Mouse (Mus musculus): ENCODE measurements around the gene Bicd2. TPM values are rescaled to one million over a fixed set of nuclear protein-coding genes. Genes with fewer than 3 reads are reported as not detected.
A peak's percentile ranks its signal among the peaks of the same experiment; 100 is the strongest.

The Bicd2 gene
- polyA plus RNA-seq, 1 experiment from 2014 or later, result 37.1 TPM

DNA sequence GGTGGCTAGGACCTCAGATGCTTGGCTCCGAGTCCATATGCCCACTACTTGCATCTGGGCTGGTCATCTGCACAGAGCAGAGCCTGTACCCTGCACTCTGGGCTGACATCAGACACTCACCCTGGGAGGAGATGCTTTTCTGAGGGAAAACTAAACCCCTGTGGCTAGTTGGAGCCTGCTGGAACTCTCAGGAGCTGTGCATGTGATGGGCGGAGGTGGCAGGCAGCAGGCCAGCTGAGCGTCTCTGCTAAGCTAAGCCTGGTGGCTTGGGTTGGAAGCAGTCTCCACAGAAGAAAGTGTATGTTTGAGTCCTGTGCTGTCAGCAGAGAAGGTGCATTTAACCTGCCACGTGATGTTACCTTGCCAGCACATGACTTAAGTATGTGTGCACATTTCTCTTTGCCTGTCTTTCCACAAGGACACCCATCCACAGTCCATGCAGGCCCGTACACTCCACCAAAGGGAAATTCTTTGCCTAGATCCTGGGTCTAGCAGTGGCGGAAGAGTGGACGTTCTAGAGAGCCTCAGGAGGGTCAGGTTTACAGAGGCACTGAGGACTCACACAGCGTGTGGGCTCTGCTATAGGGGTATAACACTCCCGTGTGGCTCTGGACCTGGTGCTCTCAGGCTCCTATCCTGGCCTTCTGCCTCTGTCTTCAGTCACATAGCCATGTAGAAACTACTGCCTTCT is 31.1 kb downstream of the Bicd2 start:
- no peak overlapping the region for H3K27ac ChIP-seq (ENCODE audit: low read depth, low read length)
- no peaks in the 10 kb centered on the region for H3K9me3 ChIP-seq (ENCODE audit: control insufficient read depth, low read length)
- ATAC-seq (ENCODE audit: insufficient read depth, low FRiP score, low TSS enrichment) (no peak), DNase-seq (ENCODE audit: low spot score) (no peak)
- H3K4me1 ChIP-seq (ENCODE audit: control insufficient read depth, insufficient read depth, low read length), result 0 out of 2 replicates have a peak, but pooled peaks cover 2% of the 10 kb centered on the region
- no peak overlapping the region for H3K9ac ChIP-seq (ENCODE audit: low read length)
- WGBS, result 90% methylated on average over 9 of the region's 9 CpGs
- H3K4me3 ChIP-seq (ENCODE audit: low read depth, low read length), result no peak overlapping the region
- no peak overlapping the region for H3K4me2 ChIP-seq (ENCODE audit: low read depth)
- H3K36me3 ChIP-seq (ENCODE audit: control insufficient read depth, insufficient read depth, low read length), result peaks cover 5% of the 10 kb centered on the region; the same call in 1 of the 2 replicates
- H3K27me3 ChIP-seq (ENCODE audit: control insufficient read depth, insufficient read depth, low read length), result no peaks in the 10 kb centered on the region

DNA sequence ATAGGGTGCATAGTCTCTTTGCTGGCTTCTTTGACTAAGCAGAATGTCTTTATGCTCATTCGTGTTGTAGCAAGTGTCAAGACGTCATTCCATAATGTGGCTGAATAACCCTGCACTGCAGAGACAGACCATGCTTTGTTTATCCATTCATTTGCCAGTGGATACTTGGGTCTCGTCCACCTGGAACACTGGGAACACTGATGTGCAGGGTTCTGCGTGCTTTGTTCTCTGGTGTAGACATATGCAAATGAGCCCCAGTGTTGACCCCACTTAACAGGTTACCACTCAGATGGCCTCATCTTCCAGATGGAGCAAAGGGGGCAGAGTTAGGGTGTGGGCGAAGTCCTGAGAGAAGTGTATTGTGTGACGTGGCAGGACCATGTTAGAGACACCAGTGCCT is 32.9 kb downstream of the Bicd2 start:
- Histone ChIP-seq H3K27me3 (ENCODE audit: control insufficient read depth, insufficient read depth, low read length) (no peaks in the 10 kb centered on the region), H3K4me1 (ENCODE audit: control insufficient read depth, insufficient read depth, low read length) (0 out of 2 replicates have a peak, but pooled peaks cover 2% of the 10 kb centered on the region), H3K4me3 (ENCODE audit: low read depth, low read length) (no peak overlapping the region), H3K9ac (ENCODE audit: low read length) (no peak overlapping the region), H3K36me3 (ENCODE audit: control insufficient read depth, insufficient read depth, low read length) (peaks cover 9% of the 10 kb centered on the region), H3K27ac (ENCODE audit: low read depth, low read length) (no peak overlapping the region), H3K4me2 (ENCODE audit: low read depth) (no peak overlapping the region), H3K9me3 (ENCODE audit: control insufficient read depth, low read length) (no peaks in the 10 kb centered on the region)
- WGBS, result 57% methylated on average over 6 of the region's 6 CpGs
- DNase-seq (ENCODE audit: low spot score) (no peak), ATAC-seq (ENCODE audit: insufficient read depth, low FRiP score, low TSS enrichment) (no peak)

DNA sequence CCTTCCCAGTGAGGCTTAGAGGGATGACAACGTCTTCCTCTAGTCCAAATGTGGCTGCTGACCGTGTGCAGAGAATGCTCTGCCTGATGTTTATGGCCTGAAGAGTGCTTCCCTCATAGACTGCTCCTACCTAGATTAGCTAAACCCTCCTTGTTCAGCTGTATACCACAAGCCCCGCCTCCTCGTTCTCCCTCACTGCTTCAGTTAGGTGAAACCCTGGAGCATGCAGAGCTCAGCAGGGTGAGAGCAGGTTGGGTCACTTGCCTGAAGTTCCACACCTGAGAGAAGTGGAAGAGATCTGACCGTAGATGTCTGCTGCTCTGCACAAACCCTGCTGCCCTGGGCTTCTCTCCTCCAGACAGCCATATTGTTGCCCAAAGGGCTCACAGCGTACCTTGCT is 33.3 kb downstream of the Bicd2 start:
- peaks cover 8% of the 10 kb centered on the region for H3K36me3 ChIP-seq (ENCODE audit: control insufficient read depth, insufficient read depth, low read length)
- no peaks in the 10 kb centered on the region for H3K9me3 ChIP-seq (ENCODE audit: control insufficient read depth, low read length)
- H3K4me2 ChIP-seq (ENCODE audit: low read depth), result no peak overlapping the region
- H3K27me3 ChIP-seq (ENCODE audit: control insufficient read depth, insufficient read depth, low read length), result no peaks in the 10 kb centered on the region
- WGBS, result 85% methylated on average over 6 of the region's 6 CpGs
- no peak overlapping the region for H3K9ac ChIP-seq (ENCODE audit: low read length)
- no peak for DNase-seq (ENCODE audit: low spot score)
- no peak for ATAC-seq (ENCODE audit: insufficient read depth, low FRiP score, low TSS enrichment)
- H3K4me3 ChIP-seq (ENCODE audit: low read depth, low read length), result no peak overlapping the region
- 0 out of 2 replicates have a peak, but pooled peaks cover 2% of the 10 kb centered on the region for H3K4me1 ChIP-seq (ENCODE audit: control insufficient read depth, insufficient read depth, low read length)
- H3K27ac ChIP-seq (ENCODE audit: low read depth, low read length), result no peak overlapping the region

DNA sequence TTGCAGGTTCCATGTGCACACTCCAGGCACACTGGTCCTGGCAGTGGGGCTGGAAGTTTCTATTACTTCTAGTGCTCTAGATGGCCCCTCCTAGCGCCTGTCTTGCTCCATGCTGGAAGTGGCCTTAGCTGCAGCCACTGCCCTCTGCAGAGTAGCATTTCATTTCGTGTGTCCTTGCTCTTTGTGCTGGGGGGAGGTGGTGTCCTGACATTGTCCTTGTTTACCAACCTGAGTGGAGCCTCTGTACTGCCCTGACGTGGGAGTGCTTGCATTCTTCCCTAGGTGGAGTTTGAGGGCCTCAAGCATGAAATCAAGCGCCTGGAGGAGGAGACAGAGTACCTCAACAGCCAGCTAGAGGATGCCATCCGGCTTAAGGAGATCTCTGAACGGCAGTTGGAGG is 36.2 kb downstream of the Bicd2 start:
- no peak for ATAC-seq (ENCODE audit: insufficient read depth, low FRiP score, low TSS enrichment)
- no peak overlapping the region for H3K9ac ChIP-seq (ENCODE audit: low read length)
- peaks cover 19% of the 10 kb centered on the region for H3K36me3 ChIP-seq (ENCODE audit: control insufficient read depth, insufficient read depth, low read length)
- H3K27ac ChIP-seq (ENCODE audit: low read depth, low read length), result no peak overlapping the region
- H3K4me1 ChIP-seq (ENCODE audit: control insufficient read depth, insufficient read depth, low read length), result 0 out of 2 replicates have a peak, but pooled peaks cover 2% of the 10 kb centered on the region
- H3K4me3 ChIP-seq (ENCODE audit: low read depth, low read length), result no peak overlapping the region
- no peak overlapping the region for H3K4me2 ChIP-seq (ENCODE audit: low read depth)
- H3K27me3 ChIP-seq (ENCODE audit: control insufficient read depth, insufficient read depth, low read length), result no peaks in the 10 kb centered on the region
- no peak for DNase-seq (ENCODE audit: low spot score)
- H3K9me3 ChIP-seq (ENCODE audit: control insufficient read depth, low read length), result no peaks in the 10 kb centered on the region
- WGBS, result 90% methylated on average over 6 of the region's 6 CpGs

DNA sequence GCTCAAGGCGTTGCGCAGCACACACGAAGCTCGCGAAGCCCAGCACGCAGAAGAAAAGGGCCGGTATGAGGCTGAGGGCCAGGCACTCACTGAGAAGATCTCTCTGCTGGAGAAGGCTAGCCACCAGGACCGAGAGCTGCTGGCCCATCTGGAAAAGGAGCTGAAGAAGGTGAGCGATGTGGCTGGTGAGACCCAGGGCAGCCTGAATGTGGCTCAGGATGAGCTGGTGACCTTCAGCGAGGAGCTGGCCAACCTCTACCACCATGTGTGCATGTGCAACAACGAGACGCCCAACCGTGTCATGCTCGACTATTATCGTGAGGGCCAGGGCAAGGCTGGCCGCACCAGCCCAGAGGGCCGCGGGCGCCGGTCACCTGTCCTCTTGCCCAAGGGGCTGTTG is 37.9 kb downstream of the Bicd2 start:
- no peak overlapping the region for H3K9ac ChIP-seq (ENCODE audit: low read length)
- no peaks in the 10 kb centered on the region for H3K27me3 ChIP-seq (ENCODE audit: control insufficient read depth, insufficient read depth, low read length)
- no peak overlapping the region for H3K4me2 ChIP-seq (ENCODE audit: low read depth)
- WGBS, result 97% methylated on average over 20 of the region's 20 CpGs
- peaks cover 24% of the 10 kb centered on the region for H3K36me3 ChIP-seq (ENCODE audit: control insufficient read depth, insufficient read depth, low read length)
- H3K4me1 ChIP-seq (ENCODE audit: control insufficient read depth, insufficient read depth, low read length), result no peaks in the 10 kb centered on the region
- H3K27ac ChIP-seq (ENCODE audit: low read depth, low read length), result no peak overlapping the region
- H3K9me3 ChIP-seq (ENCODE audit: control insufficient read depth, low read length), result no peaks in the 10 kb centered on the region
- H3K4me3 ChIP-seq (ENCODE audit: low read depth, low read length), result no peak overlapping the region
- DNase-seq (ENCODE audit: low spot score), result no peak
- no peak for ATAC-seq (ENCODE audit: insufficient read depth, low FRiP score, low TSS enrichment)

DNA sequence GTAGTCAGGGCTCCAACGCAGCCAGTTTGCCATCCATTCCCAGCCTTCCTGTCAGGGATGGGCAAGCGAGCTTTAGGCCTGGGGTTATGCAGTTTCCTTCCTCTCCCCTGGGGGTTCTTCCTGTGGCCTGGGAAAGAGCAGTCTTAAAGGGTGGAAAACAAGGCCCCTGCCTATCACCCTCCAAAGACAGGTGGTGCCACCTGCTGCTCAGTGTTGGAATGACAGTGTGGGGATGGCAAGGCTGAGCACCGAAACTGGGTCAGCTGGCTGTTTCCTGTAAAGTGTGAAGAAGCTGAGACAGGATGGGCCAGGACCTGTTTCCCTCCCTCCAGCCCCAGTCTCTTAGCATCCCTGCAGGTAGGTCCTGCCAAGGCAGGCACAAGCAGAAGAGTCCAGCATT is 39.8 kb downstream of the Bicd2 start:
- peak; percentile 84 for DNase-seq (ENCODE audit: low spot score)
- no peak overlapping the region for H3K4me3 ChIP-seq (ENCODE audit: low read depth, low read length)
- H3K9ac ChIP-seq (ENCODE audit: low read length), result no peak overlapping the region
- H3K4me2 ChIP-seq (ENCODE audit: low read depth), result no peak overlapping the region
- WGBS, result 36% methylated on average over 3 of the region's 3 CpGs
- H3K27me3 ChIP-seq (ENCODE audit: control insufficient read depth, insufficient read depth, low read length), result no peaks in the 10 kb centered on the region
- ATAC-seq (ENCODE audit: insufficient read depth, low FRiP score, low TSS enrichment), result peak; percentile 27
- H3K9me3 ChIP-seq (ENCODE audit: control insufficient read depth, low read length), result no peaks in the 10 kb centered on the region
- no peaks in the 10 kb centered on the region for H3K4me1 ChIP-seq (ENCODE audit: control insufficient read depth, insufficient read depth, low read length)
- peaks cover 24% of the 10 kb centered on the region for H3K36me3 ChIP-seq (ENCODE audit: control insufficient read depth, insufficient read depth, low read length)
- H3K27ac ChIP-seq (ENCODE audit: low read depth, low read length), result no peak overlapping the region

DNA sequence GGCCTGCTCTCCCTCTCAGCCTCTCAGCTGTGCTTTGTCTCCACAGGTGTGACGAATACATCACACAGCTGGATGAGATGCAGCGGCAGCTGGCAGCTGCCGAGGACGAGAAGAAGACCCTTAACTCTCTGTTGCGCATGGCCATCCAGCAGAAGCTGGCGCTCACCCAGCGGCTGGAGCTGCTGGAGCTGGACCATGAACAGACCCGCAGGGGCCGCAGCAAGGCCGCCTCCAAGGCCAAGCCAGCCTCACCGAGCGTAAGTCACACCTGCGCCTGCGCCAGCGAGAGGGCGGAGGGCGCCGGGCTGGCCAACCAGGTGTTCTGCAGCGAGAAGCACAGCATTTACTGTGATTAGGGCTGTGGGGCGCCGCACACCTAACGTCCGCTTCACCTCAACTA is 41.6 kb downstream of the Bicd2 start:
- Histone ChIP-seq H3K4me1 (ENCODE audit: control insufficient read depth, insufficient read depth, low read length) (no peaks in the 10 kb centered on the region), H3K27ac (ENCODE audit: low read depth, low read length) (no peak overlapping the region), H3K9me3 (ENCODE audit: control insufficient read depth, low read length) (no peaks in the 10 kb centered on the region), H3K4me3 (ENCODE audit: low read depth, low read length) (no peak overlapping the region), H3K36me3 (ENCODE audit: control insufficient read depth, insufficient read depth, low read length) (peaks cover 20% of the 10 kb centered on the region), H3K4me2 (ENCODE audit: low read depth) (no peak overlapping the region), H3K9ac (ENCODE audit: low read length) (no peak overlapping the region), H3K27me3 (ENCODE audit: control insufficient read depth, insufficient read depth, low read length) (no peaks in the 10 kb centered on the region)
- DNase-seq (ENCODE audit: low spot score) (no peak), ATAC-seq (ENCODE audit: insufficient read depth, low FRiP score, low TSS enrichment) (no peak)
- WGBS, result 93% methylated on average over 23 of the region's 23 CpGs

DNA sequence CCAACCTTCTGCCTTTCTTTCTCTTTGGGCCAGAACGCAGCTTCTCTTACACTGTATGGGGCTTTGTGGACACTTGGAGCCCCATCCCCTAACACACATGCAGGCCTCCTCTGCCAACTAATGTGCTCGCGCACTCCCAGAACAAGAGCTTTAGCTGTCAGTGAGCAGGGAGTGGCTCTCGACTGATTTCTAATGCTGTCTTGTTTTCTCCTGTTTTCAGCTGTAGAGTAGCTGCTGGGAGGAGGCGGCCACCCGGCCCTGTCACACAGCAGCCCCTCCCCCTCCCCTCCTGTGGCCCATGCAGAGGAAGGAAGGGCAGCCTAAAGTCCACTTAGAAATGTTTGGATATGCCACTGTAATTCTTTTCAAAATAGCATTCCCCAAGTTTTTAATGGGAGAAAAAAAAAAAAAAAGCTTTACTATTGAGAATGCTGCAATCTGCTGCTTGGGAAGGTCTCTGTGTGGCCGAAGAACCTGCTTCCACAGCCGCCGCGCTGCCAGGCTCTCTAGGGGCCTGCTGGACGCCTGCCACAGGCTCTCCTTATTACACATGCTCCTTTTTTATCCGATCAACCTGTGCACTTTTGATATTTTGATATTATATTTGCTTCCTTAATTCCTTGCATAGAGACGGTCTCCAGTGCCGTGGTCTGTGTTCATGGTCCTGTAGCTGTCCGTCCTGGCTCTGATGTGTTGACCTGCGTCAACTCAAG is 43.5 kb downstream of the Bicd2 start:
- no peaks in the 10 kb centered on the region for H3K27me3 ChIP-seq (ENCODE audit: control insufficient read depth, insufficient read depth, low read length)
- no peak overlapping the region for H3K4me3 ChIP-seq (ENCODE audit: low read depth, low read length)
- no peak overlapping the region for H3K4me2 ChIP-seq (ENCODE audit: low read depth)
- no peak overlapping the region for H3K9ac ChIP-seq (ENCODE audit: low read length)
- peaks cover 15% of the 10 kb centered on the region for H3K36me3 ChIP-seq (ENCODE audit: control insufficient read depth, insufficient read depth, low read length)
- WGBS, result 87% methylated on average over 16 of the region's 16 CpGs
- H3K4me1 ChIP-seq (ENCODE audit: control insufficient read depth, insufficient read depth, low read length), result no peaks in the 10 kb centered on the region
- no peaks in the 10 kb centered on the region for H3K9me3 ChIP-seq (ENCODE audit: control insufficient read depth, low read length)
- no peak overlapping the region for H3K27ac ChIP-seq (ENCODE audit: low read depth, low read length)
- DNase-seq (ENCODE audit: low spot score) (no peak), ATAC-seq (ENCODE audit: insufficient read depth, low FRiP score, low TSS enrichment) (no peak)

DNA sequence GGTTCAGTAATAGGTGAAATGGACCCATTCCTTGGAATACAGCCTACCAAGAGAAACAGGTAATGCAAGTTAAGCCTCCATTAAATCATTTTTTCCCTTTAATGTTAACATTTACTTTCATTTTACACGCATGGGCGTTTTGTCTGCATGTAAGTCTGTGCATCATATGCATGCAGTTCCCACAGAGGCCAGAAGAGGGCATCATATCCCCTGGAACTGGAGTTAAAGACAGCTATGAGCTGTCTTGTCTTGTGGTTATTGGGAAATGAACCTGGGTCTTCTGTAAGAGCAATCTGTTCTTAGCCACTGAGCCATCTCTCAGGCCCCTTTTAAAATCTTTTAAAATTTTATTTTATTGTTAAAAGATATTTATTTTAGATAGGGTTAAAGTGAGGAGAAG is 50.0 kb downstream of the Bicd2 start:
- Histone ChIP-seq H3K27ac (ENCODE audit: low read depth, low read length) (no peak overlapping the region), H3K36me3 (ENCODE audit: control insufficient read depth, insufficient read depth, low read length) (no peaks in the 10 kb centered on the region), H3K27me3 (ENCODE audit: control insufficient read depth, insufficient read depth, low read length) (no peaks in the 10 kb centered on the region), H3K4me1 (ENCODE audit: control insufficient read depth, insufficient read depth, low read length) (no peaks in the 10 kb centered on the region), H3K4me2 (ENCODE audit: low read depth) (no peak overlapping the region), H3K4me3 (ENCODE audit: low read depth, low read length) (no peak overlapping the region), H3K9ac (ENCODE audit: low read length) (no peak overlapping the region), H3K9me3 (ENCODE audit: control insufficient read depth, low read length) (no peaks in the 10 kb centered on the region)
- DNase-seq (ENCODE audit: low spot score), result no peak
- WGBS, result 91% methylated on average over 2 of the region's 2 CpGs
- ATAC-seq (ENCODE audit: insufficient read depth, low FRiP score, low TSS enrichment), result no peak

Data from neural tube, embryonic 11.5 days (tissue).